Mouse (Mus musculus): ENCODE data around the gene 4933415A04Rik. TPM values are rescaled to one million over a fixed set of nuclear protein-coding genes. Genes with fewer than 3 reads are reported as not detected.

Gene 4933415A04Rik
- polyA plus RNA-seq, 1 experiment from 2014 or later, result 6.4 TPM

GRCm38 (mm10) chr11:43631645-43632044 is 44.8 kb downstream of the 4933415A04Rik start:
- 80% methylated on average over 9 of the region's 9 CpGs for WGBS

GRCm38 (mm10) chr11:43632566-43632965 is 45.7 kb downstream of the 4933415A04Rik start:
- H3K9me3 ChIP-seq (ENCODE audit: control insufficient read depth, low read length), result no peaks in the 10 kb centered on the region
- no peaks in the 10 kb centered on the region for H3K36me3 ChIP-seq (ENCODE audit: control insufficient read depth, insufficient read depth, low read length)
- no peak overlapping the region for H3K9ac ChIP-seq (ENCODE audit: low read length)
- H3K4me2 ChIP-seq (ENCODE audit: low read length), result no peak overlapping the region
- 26% methylated on average over 4 of the region's 4 CpGs for WGBS
- no peaks in the 10 kb centered on the region for H3K27me3 ChIP-seq (replicated peaks; ENCODE audit: control insufficient read depth, insufficient read depth, low read length)
- no peak overlapping the region for H3K4me3 ChIP-seq (ENCODE audit: low read depth, low read length)
- 0 out of 2 replicates have a peak overlapping the region, but pooled peaks have one; percentile 54 for H3K27ac ChIP-seq (ENCODE audit: low read depth)
- H3K4me1 ChIP-seq (replicated peaks; ENCODE audit: control insufficient read depth, insufficient read depth, low read length), result peaks cover 26% of the 10 kb centered on the region
- DNase-seq (ENCODE audit: low spot score) (no peak), ATAC-seq (replicated peaks; ENCODE audit: low FRiP score, low TSS enrichment, low read depth) (no peak)

More at GRCm38 (mm10) chr11:43631645-43632044, 44.8 kb downstream of the 4933415A04Rik start:
- no peak for ATAC-seq (replicated peaks; ENCODE audit: low FRiP score, low TSS enrichment, low read depth)
- no peak overlapping the region for H3K4me3 ChIP-seq (ENCODE audit: low read depth, low read length)
- DNase-seq (ENCODE audit: low spot score), result no peak
- H3K9me3 ChIP-seq (ENCODE audit: control insufficient read depth, low read length), result no peaks in the 10 kb centered on the region
- peaks cover 29% of the 10 kb centered on the region for H3K4me1 ChIP-seq (replicated peaks; ENCODE audit: control insufficient read depth, insufficient read depth, low read length)
- no peaks in the 10 kb centered on the region for H3K36me3 ChIP-seq (ENCODE audit: control insufficient read depth, insufficient read depth, low read length)
- H3K9ac ChIP-seq (ENCODE audit: low read length), result no peak overlapping the region
- no peaks in the 10 kb centered on the region for H3K27me3 ChIP-seq (replicated peaks; ENCODE audit: control insufficient read depth, insufficient read depth, low read length)
- H3K27ac ChIP-seq (ENCODE audit: low read depth), result no peak overlapping the region
- H3K4me2 ChIP-seq (ENCODE audit: low read length), result no peak overlapping the region

- Histone ChIP-seq H3K9me3 (ENCODE audit: control insufficient read depth, low read length) (no peaks in the 10 kb centered on the region), H3K9ac (ENCODE audit: low read length) (no peak overlapping the region), H3K27me3 (replicated peaks; ENCODE audit: control insufficient read depth, insufficient read depth, low read length) (no peaks in the 10 kb centered on the region), H3K27ac (ENCODE audit: low read depth) (peak overlapping the region; percentile 74; the same call in 1 of the 2 replicates), H3K36me3 (ENCODE audit: control insufficient read depth, insufficient read depth, low read length) (no peaks in the 10 kb centered on the region), H3K4me2 (ENCODE audit: low read length) (no peak overlapping the region), H3K4me3 (ENCODE audit: low read depth, low read length) (no peak overlapping the region), H3K4me1 (replicated peaks; ENCODE audit: control insufficient read depth, insufficient read depth, low read length) (peaks cover 26% of the 10 kb centered on the region)
- no peak for DNase-seq (ENCODE audit: low spot score)
- WGBS, result 60% methylated on average over 6 of the region's 6 CpGs
- ATAC-seq (replicated peaks; ENCODE audit: low FRiP score, low TSS enrichment, low read depth), result no peak
Measured at GRCm38 (mm10) chr11:43633165-43633564, 46.3 kb downstream of the 4933415A04Rik start.

GRCm38 (mm10) chr11:43633658-43634401 is 47.0 kb downstream of the 4933415A04Rik start:
- WGBS, result 7% methylated on average over 18 of the region's 19 CpGs
- peak; percentile 86 for DNase-seq (ENCODE audit: low spot score)
- Histone ChIP-seq H3K9ac (ENCODE audit: low read length) (no peak overlapping the region), H3K4me1 (replicated peaks; ENCODE audit: control insufficient read depth, insufficient read depth, low read length) (peaks cover 26% of the 10 kb centered on the region), H3K27ac (ENCODE audit: low read depth) (peak overlapping the region; percentile 74), H3K4me3 (ENCODE audit: low read depth, low read length) (no peak overlapping the region), H3K27me3 (replicated peaks; ENCODE audit: control insufficient read depth, insufficient read depth, low read length) (no peaks in the 10 kb centered on the region), H3K9me3 (ENCODE audit: control insufficient read depth, low read length) (no peaks in the 10 kb centered on the region), H3K36me3 (ENCODE audit: control insufficient read depth, insufficient read depth, low read length) (no peaks in the 10 kb centered on the region), H3K4me2 (ENCODE audit: low read length) (peak overlapping the region; percentile 26; the same call in 1 of the 2 replicates)
- ATAC-seq (replicated peaks; ENCODE audit: low FRiP score, low TSS enrichment, low read depth), result peak; percentile 94

- WGBS, result 66% methylated on average over 4 of the region's 4 CpGs
- ATAC-seq (replicated peaks; ENCODE audit: low FRiP score, low TSS enrichment, low read depth), result no peak
- DNase-seq (ENCODE audit: low spot score), result no peak
Measured at GRCm38 (mm10) chr11:43636761-43637160, 49.9 kb downstream of the 4933415A04Rik start.

GRCm38 (mm10) chr11:43638486-43638885 is 51.6 kb downstream of the 4933415A04Rik start:
- H3K27me3 ChIP-seq (replicated peaks; ENCODE audit: control insufficient read depth, insufficient read depth, low read length), result no peaks in the 10 kb centered on the region
- H3K4me3 ChIP-seq (ENCODE audit: low read depth, low read length), result no peak overlapping the region
- DNase-seq (ENCODE audit: low spot score) (no peak), ATAC-seq (replicated peaks; ENCODE audit: low FRiP score, low TSS enrichment, low read depth) (no peak)
- no peak overlapping the region for H3K4me2 ChIP-seq (ENCODE audit: low read length)
- H3K27ac ChIP-seq (ENCODE audit: low read depth), result no peak overlapping the region
- no peak overlapping the region for H3K9ac ChIP-seq (ENCODE audit: low read length)
- H3K36me3 ChIP-seq (ENCODE audit: control insufficient read depth, insufficient read depth, low read length), result no peaks in the 10 kb centered on the region
- H3K4me1 ChIP-seq (replicated peaks; ENCODE audit: control insufficient read depth, insufficient read depth, low read length), result peaks cover 12% of the 10 kb centered on the region
- peaks cover 4% of the 10 kb centered on the region; the same call in 1 of the 2 replicates for H3K9me3 ChIP-seq (ENCODE audit: control insufficient read depth, low read length)
- 95% methylated on average over 3 of the region's 3 CpGs for WGBS

More at GRCm38 (mm10) chr11:43636761-43637160, 49.9 kb downstream of the 4933415A04Rik start:
- H3K36me3 ChIP-seq (ENCODE audit: control insufficient read depth, insufficient read depth, low read length), result no peaks in the 10 kb centered on the region
- no peak overlapping the region for H3K27ac ChIP-seq (ENCODE audit: low read depth)
- H3K4me2 ChIP-seq (ENCODE audit: low read length), result no peak overlapping the region
- H3K9me3 ChIP-seq (ENCODE audit: control insufficient read depth, low read length), result peaks cover 4% of the 10 kb centered on the region; the same call in 1 of the 2 replicates
- H3K4me1 ChIP-seq (replicated peaks; ENCODE audit: control insufficient read depth, insufficient read depth, low read length), result peaks cover 22% of the 10 kb centered on the region
- no peak overlapping the region for H3K9ac ChIP-seq (ENCODE audit: low read length)
- no peaks in the 10 kb centered on the region for H3K27me3 ChIP-seq (replicated peaks; ENCODE audit: control insufficient read depth, insufficient read depth, low read length)
- no peak overlapping the region for H3K4me3 ChIP-seq (ENCODE audit: low read depth, low read length)

Other genes with a start within 250 kb of the 4933415A04Rik start
- gene Pttg1, start 160.8 kb upstream of the 4933415A04Rik start, polyA plus RNA-seq (2014; fragmentation: Nextera tagmentation; extraction: Ambion mirVana), result 67.1 and 70.7 TPM in 2 replicates
- 45.0 and 55.6 TPM in 2 replicates for gene Slu7, start 153.3 kb upstream of the 4933415A04Rik start, polyA plus RNA-seq (2014; fragmentation: Nextera tagmentation; extraction: Ambion mirVana)
- gene C1qtnf2, start 112.8 kb upstream of the 4933415A04Rik start, polyA plus RNA-seq (2014; fragmentation: Nextera tagmentation; extraction: Ambion mirVana), result 5.0 and 5.9 TPM in 2 replicates
- gene Ccnjl, start 58.3 kb upstream of the 4933415A04Rik start, polyA plus RNA-seq (2014; fragmentation: Nextera tagmentation; extraction: Ambion mirVana), result 23.7 and 25.8 TPM in 2 replicates
- 0.43 TPM in 1 of 2 replicates, not detected in the other for gene Fabp6, start 14.5 kb downstream of the 4933415A04Rik start, polyA plus RNA-seq (2014; fragmentation: Nextera tagmentation; extraction: Ambion mirVana)
- gene Pwwp2a, start 95.0 kb downstream of the 4933415A04Rik start, polyA plus RNA-seq (2014; fragmentation: Nextera tagmentation; extraction: Ambion mirVana), result 36.1 and 39.1 TPM in 2 replicates
- gene Ttc1, start 161.0 kb downstream of the 4933415A04Rik start, polyA plus RNA-seq (2014; fragmentation: Nextera tagmentation; extraction: Ambion mirVana), result 58.2 and 66.3 TPM in 2 replicates

Data from intestine, embryonic 14.5 days (tissue).